9 mouse cellular contexts compared by ENCODE assay signal in genomic region chr1:88698131-88698530, GRCm38 (mm10). TPM values are rescaled to one million over a fixed set of nuclear protein-coding genes. Genes with fewer than 3 reads are reported as not detected.
DNase-seq lines count a peak whose midpoint lies in the region; ATAC-seq and TF ChIP-seq lines count a peak whose summit lies in the region.
"Had no signal": no experiment of that assay in that cellular context is flagged by ENCODE, and none has a peak within 500 bp of the region (broad histone marks: within the 10 kb centered on the region; RNA-seq: fewer than 3 reads in every experiment).

No protein-coding gene starts in this region.

- WGBS in embryonic facial prominence, embryonic 13.5 days, result 89% methylated on average over 6 of the region's 6 CpGs
- WGBS in hindbrain, embryonic 11.5 days, result 90% methylated on average over 6 of the region's 6 CpGs

- DNase-seq in layer of hippocampus, adult 2 months (ENCODE audit: low spot score in 2 of 2), result no peak
- no peak for DNase-seq in layer of hippocampus, postnatal 25 days (ENCODE audit: extremely low spot score in 1 of 2, low spot score in 1 of 2)
- DNase-seq in hindbrain, embryonic 11.5 days (ENCODE audit: low spot score), result no peak
- peak; percentile 65 for DNase-seq in naive thymus-derived CD4-positive, alpha-beta T cell, adult 2 months (ENCODE audit: low read depth)
- DNase-seq in cerebellum, postnatal 36 days, result no peak
- no peak for DNase-seq in left cerebral cortex, postnatal 10 days (ENCODE audit: extremely low spot score in 1 of 2, low spot score in 2 of 2)
- DNase-seq: left cerebral cortex, postnatal 4 days had no signal

- H3K27ac ChIP-seq in layer of hippocampus, adult 2 months, result no peak overlapping the region
- no peak overlapping the region for H3K27ac ChIP-seq in embryonic facial prominence, embryonic 13.5 days
- H3K27ac ChIP-seq in hindbrain, embryonic 11.5 days (ENCODE audit: low read depth, low read length), result no peak overlapping the region

- H3K27me3 ChIP-seq in embryonic facial prominence, embryonic 13.5 days, result 0 out of 2 replicates have a peak, but pooled peaks cover 4% of the 10 kb centered on the region
- no peaks in the 10 kb centered on the region for H3K27me3 ChIP-seq in hindbrain, embryonic 11.5 days (ENCODE audit: control insufficient read depth, insufficient read depth, low read length)

- H3K36me3 ChIP-seq in embryonic facial prominence, embryonic 13.5 days, result peaks cover 6% of the 10 kb centered on the region; the same call in 1 of the 2 replicates
- no peaks in the 10 kb centered on the region for H3K36me3 ChIP-seq in hindbrain, embryonic 11.5 days (ENCODE audit: control insufficient read depth, insufficient read depth, low read length)

- H3K4me3 ChIP-seq in layer of hippocampus, adult 2 months, result peak overlapping the region; percentile 79
- peak overlapping the region; percentile 90; the same call in 1 of the 2 replicates for H3K4me3 ChIP-seq in embryonic facial prominence, embryonic 13.5 days
- H3K4me3 ChIP-seq in hindbrain, embryonic 11.5 days (ENCODE audit: low read depth, low read length), result peak overlapping the region; percentile 93
- H3K4me3 ChIP-seq: erythroblast, embryonic 14.5 days had no signal

- peak overlapping the region; percentile 87 for H3K4me2 ChIP-seq in embryonic facial prominence, embryonic 13.5 days
- peak overlapping the region; percentile 65 for H3K4me2 ChIP-seq in hindbrain, embryonic 11.5 days (replicated peaks; ENCODE audit: low read depth, low read length)

- intact Hi-C loops in left cerebral cortex, postnatal 10 days (cut with DNase I), result no loop called here

- no peak for TF ChIP-seq CTCF in layer of hippocampus, adult 2 months (conservative IDR thresholded peaks at IDR 0.05)

- no peak for ATAC-seq in embryonic facial prominence, embryonic 13.5 days (ENCODE audit: insufficient number of reproducible peaks, insufficient read depth, low FRiP score, low TSS enrichment, low read depth)
- no peak for ATAC-seq in hindbrain, embryonic 11.5 days (ENCODE audit: low FRiP score)

- H3K4me1 ChIP-seq in embryonic facial prominence, embryonic 13.5 days, result peaks cover 27% of the 10 kb centered on the region
- H3K4me1 ChIP-seq in hindbrain, embryonic 11.5 days (replicated peaks; ENCODE audit: control insufficient read depth, insufficient read depth, low read length), result no peaks in the 10 kb centered on the region

- no peak overlapping the region for H3K9ac ChIP-seq in embryonic facial prominence, embryonic 13.5 days
- H3K9ac ChIP-seq in hindbrain, embryonic 11.5 days (ENCODE audit: low read depth, low read length), result no peak overlapping the region

- H3K9me3 ChIP-seq in embryonic facial prominence, embryonic 13.5 days, result no peaks in the 10 kb centered on the region
- no peaks in the 10 kb centered on the region for H3K9me3 ChIP-seq in hindbrain, embryonic 11.5 days (ENCODE audit: control insufficient read depth, low read length)

RNA-seq across cellular contexts. Expression of gene Arl4c, which starts 3.9 kb away (rescaled TPM):
- 10 to 100 TPM; 27.6 to 27.7 TPM for total RNA-seq in layer of hippocampus, adult 2 months (2021)
- 10 to 100 TPM; 28.5 to 29.6 TPM for total RNA-seq in layer of hippocampus, postnatal 25 days (2021)
- 11.7 and 11.8 TPM in 2 replicates for polyA plus RNA-seq in embryonic facial prominence, embryonic 13.5 days (2015; fragmentation: Nextera tagmentation; extraction: Ambion mirVana)
- polyA plus RNA-seq in hindbrain, embryonic 11.5 days (2014; fragmentation: Nextera tagmentation; extraction: Ambion mirVana), result 10.4 and 10.9 TPM in 2 replicates
- 10 to 100 TPM; 56.2 to 62.1 TPM for total RNA-seq in left cerebral cortex, postnatal 10 days (2021)
